Mouse (Mus musculus) spleen, adult 2 months (tissue): ENCODE data around the gene Nell1. TPM values are rescaled to one million over a fixed set of nuclear protein-coding genes. Genes with fewer than 3 reads are reported as not detected.

ENCODE experiments used
- DNase-seq, 2 experiments: peaks; one replicate each; pipeline versions ENCODE4 v3.0.0 to v3.0.0-alpha.2; 2012 to 2021; ENCODE audit warnings: low spot score in 2 of 2, low read depth in 1 of 2
- H3K27ac ChIP-seq: fragments of 200-500 bp; 2 replicates; pipeline ENCODE4 v1.5.1; 2012; ENCODE audit warnings: low read length, inconsistent platforms; ENCODE audit not compliant: insufficient read depth
- H3K27me3 ChIP-seq: fragments of 200-500 bp; 2 replicates; pipeline ENCODE4 v1.6.1; 2012; ENCODE audit warnings: mild to moderate bottlenecking, moderate library complexity, low read length, inconsistent platforms; ENCODE audit not compliant: control insufficient read depth, insufficient read depth
- H3K36me3 ChIP-seq: fragments of 200-500 bp; 2 replicates; pipeline ENCODE4 v1.6.1; 2012; ENCODE audit warnings: mild to moderate bottlenecking, low read length, inconsistent platforms; ENCODE audit not compliant: control insufficient read depth, insufficient read depth
- H3K4me1 ChIP-seq: fragments of 200-500 bp; 2 replicates; pipeline ENCODE4 v1.6.1; 2011; ENCODE audit warnings: inconsistent platforms; ENCODE audit not compliant: control insufficient read depth, insufficient read depth, insufficient read length
- H3K4me3 ChIP-seq: fragments of 200-500 bp; 2 replicates; pipeline ENCODE4 v1.5.1; 2011; ENCODE audit warnings: mild to moderate bottlenecking, inconsistent platforms; ENCODE audit not compliant: insufficient read depth, insufficient read length; ENCODE audit errors: extremely low read depth
- CTCF ChIP-seq: fragments of 200-500 bp; IDR thresholded peaks from 2 replicates; pipeline ENCODE4 v1.5.1; 2011; ENCODE audit warnings: mild to moderate bottlenecking, inconsistent platforms; ENCODE audit not compliant: insufficient read depth, insufficient read length, insufficient replicate concordance; ENCODE audit errors: extremely low read depth
- POLR2A ChIP-seq: fragments of 200-500 bp; IDR thresholded peaks from 2 replicates; pipeline ENCODE4 v1.6.1; 2011; ENCODE audit warnings: low read depth, low read length, inconsistent platforms
- WGBS: fragments of 180-500 bp; shearing (Covaris S2); methylation state at CpG from one replicate; pipeline ENCODE4 v1.1.7; 2018; 5-methylcytosine and 5-hydroxymethylcytosine counted together
- polyA plus RNA-seq: library from polyadenylated mRNA; depleted of rRNA; stranded (reverse); fragments of >200 nt; gene quantifications from 2 replicates; pipeline ENCODE4 v1.2.3, GENCODE M21; 2012

Nell1 gene
- polyA plus RNA-seq, 1 experiment: not detected

DNA sequence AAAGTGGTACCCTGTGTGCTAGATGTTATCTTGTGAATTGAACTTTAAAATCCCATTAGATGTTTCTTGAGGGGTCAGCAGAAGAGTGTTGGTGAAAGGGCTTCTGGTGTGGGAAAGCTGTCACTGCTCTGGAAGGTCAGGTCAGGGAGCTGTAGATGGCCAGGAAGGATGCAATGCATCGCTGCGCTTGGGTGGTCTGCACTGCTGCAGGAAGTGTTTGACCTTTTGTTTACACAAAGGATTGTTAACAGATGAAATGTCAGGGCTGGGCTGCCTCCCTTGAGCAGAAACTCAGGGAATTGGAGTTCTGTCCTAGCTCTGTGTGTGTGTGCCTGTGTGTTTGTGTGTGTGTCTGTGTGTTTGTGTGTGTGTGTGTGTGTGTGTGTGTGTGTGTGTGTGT lies 382.5 kb downstream of the Nell1 start:
- Histone ChIP-seq H3K4me3 (no peak overlapping the region), H3K27ac (no peak overlapping the region), H3K36me3 (no peaks in the 10 kb centered on the region), H3K27me3 (no peaks in the 10 kb centered on the region), H3K4me1 (no peaks in the 10 kb centered on the region)
- TF ChIP-seq CTCF (no peak), POLR2A (no peak)
- WGBS: 19% methylated on average over 2 of the region's 2 CpGs
- DNase-seq: no peak

DNA sequence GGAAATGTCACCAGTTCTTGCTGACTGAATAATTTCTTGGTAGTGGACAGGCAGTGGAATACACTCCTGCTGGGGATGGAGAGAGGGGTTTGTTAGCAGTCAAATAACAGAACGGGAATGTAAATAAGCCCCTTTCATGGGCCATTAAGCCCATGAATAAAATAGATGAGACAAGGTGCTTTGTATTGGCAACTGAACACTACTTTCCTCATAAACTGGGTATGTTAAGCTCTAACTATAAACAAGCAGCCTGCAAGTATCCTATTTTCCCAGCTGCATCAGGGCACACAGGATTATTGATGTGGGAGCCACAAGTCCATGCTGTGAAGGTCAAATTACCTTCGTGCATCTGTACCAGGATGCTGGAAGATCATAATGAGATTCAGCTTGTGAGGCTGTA lies 387.4 kb downstream of the Nell1 start:
- WGBS: 75% methylated on average over 2 of the region's 2 CpGs

DNA sequence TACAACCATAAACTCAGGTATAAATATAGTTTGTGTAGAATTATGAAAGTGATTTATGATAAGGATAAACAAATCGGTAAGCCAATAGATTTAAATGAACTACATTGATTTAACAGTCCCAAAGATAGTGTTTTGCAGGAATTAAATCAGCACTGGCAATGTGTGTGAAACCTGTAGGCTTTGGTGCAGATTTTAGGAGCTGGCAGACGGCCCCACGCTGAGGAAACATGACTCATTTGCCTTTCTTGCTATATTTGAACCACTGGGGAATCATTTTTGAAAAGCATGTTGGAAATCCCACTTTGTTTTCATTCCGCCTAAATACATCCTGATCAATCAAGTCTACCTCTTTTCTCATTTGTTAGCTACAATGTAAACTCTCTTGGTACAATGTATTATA lies 400.2 kb downstream of the Nell1 start:
- Histone ChIP-seq H3K36me3 (no peaks in the 10 kb centered on the region), H3K27me3 (no peaks in the 10 kb centered on the region), H3K4me1 (no peaks in the 10 kb centered on the region), H3K4me3 (no peak overlapping the region), H3K27ac (no peak overlapping the region)
- TF ChIP-seq CTCF (no peak), POLR2A (no peak)
- WGBS: 80% methylated on average over 4 of the region's 4 CpGs
- no peak for DNase-seq

More for the DNA sequence above, 387.4 kb downstream of the Nell1 start:
- Histone ChIP-seq H3K27me3 (no peaks in the 10 kb centered on the region), H3K4me1 (no peaks in the 10 kb centered on the region), H3K4me3 (no peak overlapping the region), H3K27ac (no peak overlapping the region), H3K36me3 (no peaks in the 10 kb centered on the region)
- no peak for DNase-seq
- no peak for TF ChIP-seq CTCF
- TF ChIP-seq POLR2A: no peak

DNA sequence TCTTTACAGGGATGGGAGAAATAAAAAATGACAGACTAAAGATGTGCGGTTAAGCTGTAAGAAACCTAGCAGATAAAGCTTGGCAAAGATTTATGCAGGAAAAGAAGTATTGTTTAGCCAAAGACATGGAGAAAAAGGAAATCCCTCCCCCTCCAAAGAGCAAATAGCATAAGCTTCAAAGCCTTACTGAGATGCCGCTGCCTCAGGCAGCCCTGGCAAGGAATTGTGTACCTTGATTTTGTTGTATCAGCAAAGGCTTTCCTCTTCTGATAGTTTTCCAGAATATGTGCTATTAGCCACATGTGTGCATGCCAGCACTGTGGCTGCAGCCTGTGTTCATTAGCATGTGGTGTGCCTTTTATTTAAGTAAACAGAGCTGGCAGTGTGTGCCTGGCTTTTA lies 435.8 kb downstream of the Nell1 start:
- Histone ChIP-seq H3K27ac (no peak overlapping the region), H3K4me3 (no peak overlapping the region), H3K36me3 (no peaks in the 10 kb centered on the region), H3K27me3 (no peaks in the 10 kb centered on the region), H3K4me1 (no peaks in the 10 kb centered on the region)
- DNase-seq: no peak
- WGBS: 73% methylated on average over 2 of the region's 2 CpGs
- TF ChIP-seq POLR2A: no peak
- no peak for TF ChIP-seq CTCF

DNA sequence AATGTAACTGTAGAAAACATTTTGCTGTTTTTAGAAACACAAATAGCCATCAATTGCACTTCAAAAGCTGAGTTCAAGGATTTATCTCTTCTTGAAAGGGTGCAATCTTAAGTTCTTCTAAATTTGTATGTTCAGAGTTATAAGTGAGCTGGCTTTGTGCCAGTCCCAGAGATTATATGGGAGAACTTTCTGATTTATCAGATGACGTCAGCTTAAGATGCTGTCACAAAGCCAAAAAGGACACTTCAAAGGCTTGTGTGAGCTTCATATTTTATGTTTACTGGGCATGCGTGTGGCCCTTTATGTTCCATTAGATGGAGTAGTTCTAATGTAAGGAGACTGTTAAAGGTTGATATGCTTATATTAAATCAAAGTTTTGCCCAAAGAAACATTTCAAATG lies 445.3 kb downstream of the Nell1 start:
- H3K27ac ChIP-seq: no peak overlapping the region
- H3K36me3 ChIP-seq: no peaks in the 10 kb centered on the region
- H3K4me3 ChIP-seq: no peak overlapping the region
- H3K27me3 ChIP-seq: no peaks in the 10 kb centered on the region
- 84% methylated on average over 2 of the region's 2 CpGs for WGBS
- H3K4me1 ChIP-seq: no peaks in the 10 kb centered on the region
- no peak for TF ChIP-seq POLR2A
- TF ChIP-seq CTCF: no peak
- DNase-seq: no peak

DNA sequence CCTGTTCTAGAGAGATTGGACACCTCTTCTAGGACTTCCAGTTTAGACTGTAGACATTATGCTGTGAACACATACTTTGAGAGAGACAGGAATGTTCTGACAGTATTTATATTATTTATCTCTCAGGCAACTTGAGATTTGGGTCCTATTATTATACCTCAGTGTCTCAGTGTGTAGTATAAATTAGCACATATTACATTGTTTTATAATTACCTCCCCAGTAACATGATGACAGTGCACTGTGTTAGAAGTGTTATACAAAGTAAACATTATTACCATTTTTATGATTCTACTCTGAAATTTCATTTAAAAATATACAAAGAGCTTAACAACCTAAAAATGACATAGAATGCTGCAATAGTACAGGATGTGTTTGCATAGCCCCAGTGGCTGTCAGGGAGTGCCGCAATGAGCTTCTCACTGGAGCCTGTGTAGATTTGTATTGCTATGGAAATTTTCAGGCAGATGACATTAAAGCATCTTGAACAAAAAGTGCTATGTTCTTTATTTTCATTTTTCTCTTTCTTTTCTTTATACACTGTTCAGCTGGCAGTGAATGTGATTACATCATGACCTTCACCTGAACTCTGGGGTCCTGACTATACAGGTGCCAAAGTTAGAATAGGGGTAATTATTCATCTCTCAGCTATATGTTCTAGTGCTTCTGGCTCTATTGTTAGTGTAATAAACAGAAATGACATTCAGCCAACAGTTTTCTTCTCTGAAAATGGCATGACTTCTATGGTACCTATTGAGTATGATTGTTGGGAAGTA lies 447.9 kb downstream of the Nell1 start:
- no peak for DNase-seq
- Histone ChIP-seq H3K4me1 (no peaks in the 10 kb centered on the region), H3K4me3 (no peak overlapping the region), H3K27ac (no peak overlapping the region), H3K27me3 (no peaks in the 10 kb centered on the region), H3K36me3 (no peaks in the 10 kb centered on the region)
- TF ChIP-seq CTCF (no peak), POLR2A (no peak)
- 92% methylated on average over 1 of the region's 1 CpGs for WGBS

DNA sequence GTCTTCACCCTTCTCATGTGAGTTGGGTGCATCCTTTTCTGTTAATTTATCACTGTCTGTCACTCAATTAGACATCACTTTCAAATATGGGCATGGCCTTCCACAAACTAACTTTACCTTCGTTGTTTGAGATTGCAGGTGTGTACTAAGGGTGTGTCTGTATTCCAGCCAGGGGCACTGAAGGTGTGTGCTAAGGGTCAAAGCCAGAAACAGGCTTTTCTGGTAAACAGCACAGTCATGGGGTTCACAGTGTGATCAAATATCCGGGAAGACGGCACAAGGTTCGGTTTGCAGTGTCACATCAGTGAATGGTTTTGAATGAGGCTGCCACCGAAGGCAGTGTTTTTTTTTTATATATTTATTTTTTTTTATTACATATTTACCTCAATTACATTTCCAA lies 455.1 kb downstream of the Nell1 start:
- Histone ChIP-seq H3K27ac (no peak overlapping the region), H3K4me3 (no peak overlapping the region), H3K27me3 (no peaks in the 10 kb centered on the region), H3K36me3 (no peaks in the 10 kb centered on the region), H3K4me1 (no peaks in the 10 kb centered on the region)
- DNase-seq: no peak
- WGBS: 80% methylated on average over 5 of the region's 5 CpGs
- TF ChIP-seq CTCF (no peak), POLR2A (no peak)
